Mouse (Mus musculus): Measurements from ENCODE around the gene Pam16.

DNA sequence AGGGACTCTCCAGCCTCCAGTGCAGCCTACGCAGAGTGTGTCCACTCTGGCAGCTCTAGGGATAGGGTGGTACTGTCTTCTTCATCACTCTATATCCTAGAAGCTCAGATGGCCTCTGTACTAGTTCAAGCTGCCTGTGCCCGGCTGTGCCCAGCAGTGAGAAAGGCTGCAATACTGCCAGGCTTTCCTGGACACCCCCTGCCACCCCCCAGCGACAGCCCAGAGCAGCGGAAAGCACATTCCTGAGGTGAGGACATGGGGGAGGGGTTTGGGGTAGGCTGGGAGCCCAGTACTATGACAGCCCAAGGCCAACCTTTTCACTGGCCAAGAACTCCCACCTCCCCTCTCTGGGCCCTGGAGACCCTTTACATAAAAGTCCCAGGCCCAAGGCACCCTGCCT lies 11.0 kb upstream of the Pam16 start:
- TF ChIP-seq CTCF (conservative IDR thresholded peaks at IDR 0.05; ENCODE audit: low read length) (no peak), NANOG (IDR thresholded peaks at IDR 0.05; ENCODE audit: borderline replicate concordance, low read length) (no peak)
